Mouse (Mus musculus) ovary, adult 18-20 months (tissue): Measurements from ENCODE around the gene Sntb2.
A peak's percentile ranks its signal among the peaks of the same experiment; 100 is the strongest.
"Not testable (repeated sequence)": the region's sequence is repeated elsewhere in the genome, so short reads cannot be mapped to it uniquely, and the experiment has no call there.

Source experiments
- DNase-seq: peaks from one replicate; pipeline ENCODE4 v3.0.0; 2022; ENCODE audit warnings: low spot score, mixed read lengths

Gene Sntb2

GRCm38 (mm10) chr8:106972538-106973264 is 37.2 kb downstream of the Sntb2 start:
- no peak for DNase-seq

- not testable (repeated sequence) for DNase-seq
Measured at GRCm38 (mm10) chr8:106973526-106973925, 38.0 kb downstream of the Sntb2 start.

- no peak for DNase-seq
Measured at GRCm38 (mm10) chr8:106974754-106975153, 39.2 kb downstream of the Sntb2 start.

- no peak for DNase-seq
Measured at GRCm38 (mm10) chr8:106975764-106976163, 40.2 kb downstream of the Sntb2 start.

GRCm38 (mm10) chr8:106976436-106976835 is 40.9 kb downstream of the Sntb2 start:
- no peak for DNase-seq

GRCm38 (mm10) chr8:106978755-106979251 is 43.3 kb downstream of the Sntb2 start:
- no peak for DNase-seq

GRCm38 (mm10) chr8:106985404-106985821 is 49.9 kb downstream of the Sntb2 start:
- no peak for DNase-seq

- DNase-seq, result no peak
Measured at GRCm38 (mm10) chr8:106985951-106986350, 50.4 kb downstream of the Sntb2 start.

GRCm38 (mm10) chr8:106987557-106987956 is 52.0 kb downstream of the Sntb2 start:
- DNase-seq, result no peak

- no peak for DNase-seq
Measured at GRCm38 (mm10) chr8:106991393-106991792, 55.8 kb downstream of the Sntb2 start.

- DNase-seq, result not testable (repeated sequence)
Measured at GRCm38 (mm10) chr8:106996339-106996738, 60.8 kb downstream of the Sntb2 start.

- DNase-seq, result no peak
Measured at GRCm38 (mm10) chr8:106997416-106997815, 61.9 kb downstream of the Sntb2 start.

- no peak for DNase-seq
Measured at GRCm38 (mm10) chr8:106999068-106999467, 63.5 kb downstream of the Sntb2 start.

GRCm38 (mm10) chr8:107002532-107002931 is 67.0 kb downstream of the Sntb2 start:
- DNase-seq, result peak; percentile 67

- no peak for DNase-seq
Measured at GRCm38 (mm10) chr8:107007795-107008194, 72.2 kb downstream of the Sntb2 start.

GRCm38 (mm10) chr8:107012666-107013065 is 77.1 kb downstream of the Sntb2 start:
- no peak for DNase-seq

- no peak for DNase-seq
Measured at GRCm38 (mm10) chr8:107014915-107015314, 79.4 kb downstream of the Sntb2 start.

GRCm38 (mm10) chr8:107023479-107023878 is 87.9 kb downstream of the Sntb2 start:
- peak; percentile 17 for DNase-seq

GRCm38 (mm10) chr8:107029310-107029709 is 93.8 kb downstream of the Sntb2 start:
- no peak for DNase-seq

- DNase-seq, result no peak
Measured at GRCm38 (mm10) chr8:107030058-107030457, 94.5 kb downstream of the Sntb2 start.

GRCm38 (mm10) chr8:107030650-107031576 is 95.4 kb downstream of the Sntb2 start, which contains the start of gene Vps4a:
Vps4a (plus strand) TSS chr8:107031222.
- DNase-seq, result peak; percentile 92

GRCm38 (mm10) chr8:107031577-107032090 is 96.1 kb downstream of the Sntb2 start:
- no peak for DNase-seq
